Mouse (Mus musculus): ENCODE measurements around the gene Mov10l1.

DNA sequence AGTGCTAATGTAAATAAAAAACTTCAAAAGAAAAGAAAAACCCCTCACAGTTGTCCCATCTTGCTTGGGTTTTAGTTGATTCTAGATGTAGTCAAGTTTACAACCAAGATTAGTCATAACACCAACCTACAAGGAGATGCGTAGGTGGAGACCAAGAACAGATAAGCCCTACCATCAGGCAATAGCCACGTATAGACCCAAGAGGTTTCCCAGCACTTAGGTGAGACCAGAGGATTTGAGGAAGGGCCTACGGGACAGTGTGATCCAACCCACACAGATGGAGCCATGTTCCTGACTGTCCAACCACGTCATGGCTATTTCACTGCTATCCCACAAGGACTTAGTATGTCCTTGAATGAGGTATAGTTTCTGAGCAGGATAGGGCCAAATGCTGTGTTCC, 10.4 kb upstream of the Mov10l1 start:
- TF ChIP-seq POLR2A (IDR thresholded peaks at IDR 0.05; ENCODE audit: low read depth, low read length) (no peak), CTCF (IDR thresholded peaks at IDR 0.05; ENCODE audit: borderline replicate concordance, insufficient read depth, low read length) (no peak)
